Mouse (Mus musculus) stomach, postnatal 0 days (tissue): ENCODE results near the gene Scin. TPM values are rescaled to one million over a fixed set of nuclear protein-coding genes. Genes with fewer than 3 reads are reported as not detected.

Source experiments
- ATAC-seq: fragments of 200-750 bp; cut with Nextera tagmentation; 2 replicates; pipeline ENCODE4 v1.8.0; 2017; ENCODE audit not compliant: low FRiP score, low TSS enrichment
- DNase-seq: peaks from one replicate; pipeline ENCODE4 v3.0.0-alpha.2; 2016; ENCODE audit warnings: low spot score
- H3K27ac ChIP-seq: fragments of 300-500 bp; sonication (generic); replicated peaks from 2 replicates; pipeline ENCODE4 v1.5.1; 2014; ENCODE audit warnings: mild to moderate bottlenecking, control low read depth
- H3K27me3 ChIP-seq: fragments of 300-500 bp; sonication (generic); 2 replicates; pipeline ENCODE4 v1.6.1; 2014; ENCODE audit warnings: low read length; ENCODE audit not compliant: control insufficient read depth, insufficient read depth
- H3K36me3 ChIP-seq: fragments of 300-500 bp; sonication (generic); 2 replicates; pipeline ENCODE4 v1.6.1; 2014; ENCODE audit warnings: low read length, mixed read lengths; ENCODE audit not compliant: control insufficient read depth, insufficient read depth
- H3K4me1 ChIP-seq: fragments of 300-500 bp; sonication (generic); replicated peaks from 2 replicates; pipeline ENCODE4 v1.6.1; 2014; ENCODE audit warnings: antibody characterized with exemption; ENCODE audit not compliant: control insufficient read depth, insufficient read depth
- H3K4me2 ChIP-seq: fragments of 300-500 bp; sonication (generic); replicated peaks from 2 replicates; pipeline ENCODE4 v1.6.1; 2014; ENCODE audit warnings: low read depth, mild to moderate bottlenecking, control low read depth, moderate library complexity
- H3K4me3 ChIP-seq: fragments of 300-500 bp; sonication (generic); 2 replicates; pipeline ENCODE4 v1.5.1; 2014; ENCODE audit warnings: low read depth, low read length, control low read depth
- H3K9ac ChIP-seq: fragments of 300-500 bp; sonication (generic); 2 replicates; pipeline ENCODE4 v1.6.1; 2014; ENCODE audit warnings: mild to moderate bottlenecking, low read length, control low read depth, mixed read lengths
- H3K9me3 ChIP-seq: fragments of 300-500 bp; sonication (generic); 2 replicates; pipeline ENCODE4 v1.6.1; 2016; ENCODE audit warnings: low read length; ENCODE audit not compliant: control insufficient read depth
- CTCF ChIP-seq: IDR thresholded peaks from 2 replicates; pipeline ENCODE4 v1.5.1; 2016; ENCODE audit warnings: antibody characterized with exemption, low read depth, mild to moderate bottlenecking, moderate library complexity
- EP300 ChIP-seq: optimal IDR thresholded peaks from 2 replicates; pipeline ENCODE3; 2016; ENCODE audit warnings: antibody characterized with exemption
- WGBS: fragments of 180-500 bp; shearing (Covaris S2); extraction: QIAGEN DNeasy Blood & Tissue Kit; methylation state at CpG from one replicate; pipeline ENCODE4 v1.1.7; 2014; 5-methylcytosine and 5-hydroxymethylcytosine counted together
- polyA plus RNA-seq: library from polyadenylated mRNA; unstranded; fragments of >200 nt; fragmentation: Nextera tagmentation; extraction: Ambion mirVana; gene quantifications from 2 replicates; pipeline ENCODE4 v1.2.1, GENCODE M21; 2015

Gene Scin
- polyA plus RNA-seq, 1 experiment from 2014 or later: 0.24 TPM

DNA sequence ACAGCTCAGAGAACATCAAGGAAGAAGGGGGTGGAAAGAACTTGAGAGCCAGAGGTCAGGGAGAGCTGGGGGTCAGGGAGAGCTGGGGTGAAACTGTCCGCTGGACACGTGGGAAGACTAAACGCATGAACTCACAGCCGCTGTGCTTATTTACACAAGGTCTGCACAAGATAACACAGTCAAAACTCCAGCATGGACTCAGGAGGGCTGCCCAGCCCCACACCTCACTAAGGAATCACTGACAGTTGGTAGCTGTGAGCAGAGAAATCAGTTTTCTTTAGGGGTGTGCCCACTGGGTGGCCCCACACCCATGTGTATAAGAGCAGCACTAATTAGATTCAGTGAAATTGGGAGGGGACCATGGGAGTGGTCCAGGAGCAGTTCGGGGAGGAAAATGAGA is 27.2 kb downstream of the Scin start:
- TF ChIP-seq CTCF: no peak
- no peak for TF ChIP-seq EP300
- Histone ChIP-seq H3K4me2 (no peak overlapping the region), H3K36me3 (no peaks in the 10 kb centered on the region), H3K9me3 (no peaks in the 10 kb centered on the region), H3K27ac (no peak overlapping the region), H3K27me3 (no peaks in the 10 kb centered on the region), H3K9ac (no peak overlapping the region), H3K4me1 (no peaks in the 10 kb centered on the region), H3K4me3 (no peak overlapping the region)
- DNase-seq (no peak), ATAC-seq (no peak)
- WGBS: 26% methylated on average over 5 of the region's 5 CpGs

DNA sequence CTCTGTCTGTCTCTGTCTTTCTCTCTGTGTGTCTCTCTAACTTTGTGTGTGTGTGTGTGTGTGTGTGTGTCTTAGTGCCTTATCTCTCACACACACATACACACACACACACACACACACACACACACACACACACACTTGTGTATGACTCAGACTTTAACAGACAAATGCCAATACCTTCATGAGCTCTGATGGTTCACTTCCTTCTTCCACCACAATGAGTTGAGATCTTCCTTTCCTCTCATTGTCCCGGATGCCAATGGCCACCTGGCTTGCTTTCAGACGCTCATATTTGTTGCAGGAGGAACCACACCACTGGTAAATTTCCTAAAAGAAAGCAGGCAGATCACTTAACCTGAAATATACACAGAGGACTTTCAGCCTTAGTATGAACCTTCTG is 29.3 kb downstream of the Scin start:
- Histone ChIP-seq H3K36me3 (no peaks in the 10 kb centered on the region), H3K4me2 (no peak overlapping the region), H3K27me3 (no peaks in the 10 kb centered on the region), H3K27ac (no peak overlapping the region), H3K9ac (no peak overlapping the region), H3K9me3 (no peaks in the 10 kb centered on the region), H3K4me1 (no peaks in the 10 kb centered on the region), H3K4me3 (no peak overlapping the region)
- DNase-seq: no peak
- TF ChIP-seq CTCF: no peak
- no peak for TF ChIP-seq EP300
- WGBS: 73% methylated on average over 2 of the region's 2 CpGs
- no peak for ATAC-seq

DNA sequence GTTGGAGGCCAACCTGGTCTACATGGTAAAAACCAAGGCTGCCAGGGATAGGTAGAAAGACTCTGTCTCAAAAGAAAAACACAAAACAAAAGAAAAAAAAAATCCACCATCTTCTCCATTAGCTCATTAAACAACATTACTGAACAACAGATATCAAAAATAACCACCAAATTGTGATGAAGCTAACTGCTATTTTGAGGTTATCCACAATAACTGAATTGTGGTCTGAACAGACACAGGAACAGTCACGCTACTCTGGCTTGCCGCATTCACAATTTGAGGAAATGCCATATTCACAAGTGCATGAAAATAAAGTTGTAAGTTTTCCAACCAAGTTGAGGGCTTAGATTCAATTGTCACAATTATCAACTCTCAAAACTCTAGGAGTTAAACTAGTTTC is 31.7 kb downstream of the Scin start:
- DNase-seq (no peak), ATAC-seq (no peak)
- no peak for TF ChIP-seq EP300
- TF ChIP-seq CTCF: no peak
- no peak overlapping the region for H3K4me3 ChIP-seq
- no peaks in the 10 kb centered on the region for H3K4me1 ChIP-seq
- H3K27ac ChIP-seq: no peak overlapping the region
- no peak overlapping the region for H3K4me2 ChIP-seq
- no peak overlapping the region for H3K9ac ChIP-seq
- H3K27me3 ChIP-seq: no peaks in the 10 kb centered on the region
- no peaks in the 10 kb centered on the region for H3K9me3 ChIP-seq
- WGBS: 88% methylated on average over 2 of the region's 2 CpGs
- H3K36me3 ChIP-seq: no peaks in the 10 kb centered on the region

DNA sequence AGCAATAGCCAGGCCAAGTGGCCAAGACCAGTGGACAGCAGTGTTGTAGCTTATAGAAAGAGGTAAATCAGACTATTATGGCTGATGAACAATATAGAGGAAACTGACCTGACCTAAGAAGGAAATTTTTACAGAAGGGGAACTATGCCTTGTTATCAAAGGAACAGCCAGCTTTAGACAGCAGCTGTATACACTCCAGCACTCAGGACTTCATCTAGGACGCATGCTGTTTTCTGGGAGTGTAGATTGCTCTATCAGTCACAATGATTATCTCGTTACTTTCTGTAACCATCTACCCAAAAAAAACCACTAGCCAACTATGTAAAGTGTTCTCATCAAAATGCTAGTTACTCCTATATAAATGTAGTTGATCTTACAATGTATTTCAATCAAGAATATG is 34.6 kb downstream of the Scin start:
- H3K27ac ChIP-seq: no peak overlapping the region
- ATAC-seq: no peak
- no peaks in the 10 kb centered on the region for H3K4me1 ChIP-seq
- H3K27me3 ChIP-seq: no peaks in the 10 kb centered on the region
- H3K9ac ChIP-seq: no peak overlapping the region
- H3K9me3 ChIP-seq: no peaks in the 10 kb centered on the region
- TF ChIP-seq CTCF: no peak
- TF ChIP-seq EP300: no peak
- no peak for DNase-seq
- H3K36me3 ChIP-seq: no peaks in the 10 kb centered on the region
- H3K4me3 ChIP-seq: no peak overlapping the region
- 75% methylated on average over 2 of the region's 2 CpGs for WGBS
- H3K4me2 ChIP-seq: no peak overlapping the region

- no peak overlapping the region for H3K4me2 ChIP-seq
- no peak overlapping the region for H3K4me3 ChIP-seq
- H3K27me3 ChIP-seq: no peaks in the 10 kb centered on the region
- H3K9ac ChIP-seq: no peak overlapping the region
- no peak for TF ChIP-seq CTCF
- no peak for TF ChIP-seq EP300
- no peak overlapping the region for H3K27ac ChIP-seq
- ATAC-seq (no peak), DNase-seq (no peak)
- H3K36me3 ChIP-seq: no peaks in the 10 kb centered on the region
- no peaks in the 10 kb centered on the region for H3K4me1 ChIP-seq
- WGBS: 77% methylated on average over 4 of the region's 4 CpGs
- H3K9me3 ChIP-seq: no peaks in the 10 kb centered on the region
Observed at GRCm38 (mm10) chr12:40097449-40097848, 36.6 kb downstream of the Scin start.

DNA sequence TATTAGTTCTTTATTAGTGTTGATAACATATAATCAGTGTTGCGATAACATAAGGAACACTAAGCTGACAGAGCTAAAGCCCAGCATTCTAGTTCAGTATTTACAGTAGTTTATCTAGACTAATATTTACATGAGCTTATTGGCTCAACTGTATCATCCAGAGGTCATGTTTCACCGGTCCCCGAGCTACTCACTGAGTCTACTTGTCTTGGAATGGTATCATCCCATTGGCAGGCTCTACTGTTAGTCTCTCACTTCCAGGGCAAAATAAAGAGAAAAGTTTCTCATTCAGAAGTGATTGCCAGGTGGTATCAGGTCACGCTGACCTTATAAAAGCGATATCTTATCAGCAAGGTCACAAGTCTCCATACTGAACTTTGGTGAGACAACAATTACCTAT is 37.0 kb downstream of the Scin start:
- Histone ChIP-seq H3K27ac (no peak overlapping the region), H3K9ac (no peak overlapping the region), H3K27me3 (no peaks in the 10 kb centered on the region), H3K4me3 (no peak overlapping the region), H3K4me2 (no peak overlapping the region), H3K9me3 (no peaks in the 10 kb centered on the region), H3K36me3 (no peaks in the 10 kb centered on the region), H3K4me1 (no peaks in the 10 kb centered on the region)
- WGBS: 62% methylated on average over 5 of the region's 5 CpGs
- no peak for ATAC-seq
- TF ChIP-seq CTCF: no peak
- no peak for TF ChIP-seq EP300
- DNase-seq: no peak
